Mouse (Mus musculus): ENCODE results near the gene Cep295. TPM values are rescaled to one million over a fixed set of nuclear protein-coding genes. Genes with fewer than 3 reads are reported as not detected.
"Not testable (repeated sequence)": the region's sequence is repeated elsewhere in the genome, so short reads cannot be mapped to it uniquely, and the experiment has no call there.

Cep295 gene
- polyA plus RNA-seq, 1 experiment from 2014 or later, result 25.6 TPM

DNA sequence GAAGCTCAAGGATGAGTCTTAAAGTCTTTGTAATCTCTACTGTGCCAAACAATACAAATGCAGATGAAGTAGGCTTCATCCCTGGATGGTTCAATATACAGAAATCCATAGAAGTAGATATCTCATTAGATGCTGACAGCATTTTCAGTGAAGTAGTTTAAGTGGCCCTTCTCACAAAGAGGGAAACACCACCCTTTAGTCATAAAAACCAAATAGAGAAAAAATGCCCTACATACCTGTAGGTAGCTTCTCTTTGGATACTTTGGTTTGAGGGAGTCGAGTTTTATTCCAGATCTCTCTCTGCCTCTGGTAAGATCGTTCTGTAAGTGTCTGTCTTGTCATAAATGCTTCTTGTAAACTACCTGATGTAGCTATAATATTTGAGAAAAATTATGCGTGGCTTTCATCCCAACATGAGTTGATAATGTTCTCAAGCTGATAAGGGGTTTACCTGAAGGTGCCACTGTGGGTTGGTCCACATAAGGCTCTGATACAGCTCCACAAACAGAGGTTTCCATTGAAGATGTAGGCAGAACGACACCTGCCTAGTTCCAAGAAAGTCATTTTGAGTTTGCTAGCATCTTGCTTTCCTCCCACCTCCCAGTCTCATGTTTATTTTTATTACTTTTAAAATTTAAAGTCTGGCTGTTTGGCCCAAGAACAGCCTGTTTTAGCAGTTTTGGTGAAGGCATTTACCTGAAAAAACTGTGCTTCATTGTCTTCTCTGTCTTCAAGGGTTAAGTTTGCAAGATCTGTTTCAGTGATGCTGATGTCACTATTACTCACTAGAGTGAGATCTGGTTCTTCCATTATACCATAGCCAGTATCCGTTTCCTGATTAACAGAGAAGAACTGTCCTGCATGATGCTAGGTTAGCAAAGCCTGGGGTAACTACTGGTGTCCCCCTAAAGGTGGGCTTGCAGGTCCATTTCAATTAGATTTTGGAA is 40.1 kb downstream of the Cep295 start:
- H3K4me3 ChIP-seq, result no peak overlapping the region
- H3K27ac ChIP-seq (replicated peaks), result no peak overlapping the region
- no peaks in the 10 kb centered on the region for H3K27me3 ChIP-seq (replicated peaks; ENCODE audit: low read depth, poor library complexity, severe bottlenecking)
- no peak for DNase-seq (ENCODE audit: low spot score)
- 60% methylated on average over 5 of the region's 5 CpGs for WGBS
- no peaks in the 10 kb centered on the region for H3K4me1 ChIP-seq
- peaks cover 98% of the 10 kb centered on the region for H3K36me3 ChIP-seq (replicated peaks)
- H3K9me3 ChIP-seq, result no peaks in the 10 kb centered on the region

DNA sequence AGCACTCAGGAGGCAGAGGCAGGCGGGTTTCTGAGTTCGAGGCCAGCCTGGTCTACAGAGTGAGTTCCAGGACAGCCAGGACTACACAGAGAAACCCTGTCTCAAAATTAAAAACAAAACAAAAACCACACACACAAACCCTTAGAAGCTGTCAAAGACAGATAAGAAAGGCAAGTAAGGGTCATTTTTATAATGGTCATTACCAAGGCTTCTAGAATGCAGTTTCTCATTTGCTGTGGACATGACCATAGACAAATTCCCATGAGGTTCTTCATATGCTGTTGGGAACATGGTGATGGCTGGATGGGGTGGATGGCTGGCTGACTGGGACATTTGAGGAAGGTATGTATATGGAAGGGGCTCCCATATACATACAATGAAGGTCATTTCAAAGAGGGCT is 41.3 kb downstream of the Cep295 start:
- not testable (repeated sequence) for H3K4me3 ChIP-seq; H3K4me1 ChIP-seq; DNase-seq (ENCODE audit: low spot score); H3K9me3 ChIP-seq; H3K27me3 ChIP-seq (replicated peaks; ENCODE audit: low read depth, poor library complexity, severe bottlenecking); H3K27ac ChIP-seq (replicated peaks)
- 100% methylated on average over 2 of the region's 2 CpGs for WGBS
- peaks cover 98% of the 10 kb centered on the region for H3K36me3 ChIP-seq (replicated peaks)

DNA sequence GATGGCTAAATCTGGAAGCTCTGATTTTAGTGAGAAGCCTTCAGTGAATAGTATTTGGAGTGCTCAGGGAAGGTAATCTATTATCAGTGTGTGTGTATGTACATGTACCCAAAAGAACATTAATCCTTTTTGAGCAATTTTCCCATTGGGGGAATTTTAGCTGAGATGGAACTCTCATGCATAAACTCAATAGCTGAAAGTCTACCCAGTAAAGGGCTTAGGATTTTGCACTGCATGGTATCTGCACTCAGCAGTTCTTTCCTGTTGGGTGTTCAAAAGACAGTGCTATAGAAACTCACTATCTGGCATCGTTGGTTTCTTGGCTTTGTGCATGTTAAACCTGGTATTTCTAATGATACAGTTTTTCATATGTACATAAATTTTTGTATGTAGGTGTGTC is 43.0 kb downstream of the Cep295 start:
- Histone ChIP-seq H3K27me3 (replicated peaks; ENCODE audit: low read depth, poor library complexity, severe bottlenecking) (no peaks in the 10 kb centered on the region), H3K4me1 (no peaks in the 10 kb centered on the region), H3K27ac (replicated peaks) (no peak overlapping the region), H3K36me3 (replicated peaks) (peaks cover 98% of the 10 kb centered on the region), H3K9me3 (no peaks in the 10 kb centered on the region), H3K4me3 (no peak overlapping the region)
- WGBS, result 94% methylated on average over 1 of the region's 1 CpGs
- no peak for DNase-seq (ENCODE audit: low spot score)

DNA sequence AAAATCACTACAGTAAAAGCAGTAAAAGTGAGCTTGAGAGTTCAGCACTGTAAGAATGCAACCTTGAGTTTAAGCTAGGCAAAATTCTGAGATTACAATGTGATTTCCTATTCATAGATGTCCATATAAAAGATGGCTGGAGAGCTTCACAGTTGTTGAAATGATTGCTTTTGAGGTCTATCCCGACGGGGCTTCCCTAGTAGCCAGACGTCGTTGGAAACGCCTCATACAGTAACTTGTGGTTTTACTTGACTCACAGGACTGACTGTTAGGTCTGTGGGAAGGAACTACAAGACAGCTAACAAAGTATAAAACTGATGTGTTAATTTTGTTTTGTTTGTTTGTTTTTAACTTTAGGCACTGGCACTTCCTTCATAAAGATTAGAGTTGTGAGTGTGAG is 44.0 kb downstream of the Cep295 start:
- no peak for DNase-seq (ENCODE audit: low spot score)
- Histone ChIP-seq H3K4me1 (peaks cover 9% of the 10 kb centered on the region), H3K4me3 (no peak overlapping the region), H3K27me3 (replicated peaks; ENCODE audit: low read depth, poor library complexity, severe bottlenecking) (no peaks in the 10 kb centered on the region), H3K9me3 (no peaks in the 10 kb centered on the region), H3K27ac (replicated peaks) (no peak overlapping the region), H3K36me3 (replicated peaks) (peaks cover 99% of the 10 kb centered on the region)
- 95% methylated on average over 5 of the region's 5 CpGs for WGBS

DNA sequence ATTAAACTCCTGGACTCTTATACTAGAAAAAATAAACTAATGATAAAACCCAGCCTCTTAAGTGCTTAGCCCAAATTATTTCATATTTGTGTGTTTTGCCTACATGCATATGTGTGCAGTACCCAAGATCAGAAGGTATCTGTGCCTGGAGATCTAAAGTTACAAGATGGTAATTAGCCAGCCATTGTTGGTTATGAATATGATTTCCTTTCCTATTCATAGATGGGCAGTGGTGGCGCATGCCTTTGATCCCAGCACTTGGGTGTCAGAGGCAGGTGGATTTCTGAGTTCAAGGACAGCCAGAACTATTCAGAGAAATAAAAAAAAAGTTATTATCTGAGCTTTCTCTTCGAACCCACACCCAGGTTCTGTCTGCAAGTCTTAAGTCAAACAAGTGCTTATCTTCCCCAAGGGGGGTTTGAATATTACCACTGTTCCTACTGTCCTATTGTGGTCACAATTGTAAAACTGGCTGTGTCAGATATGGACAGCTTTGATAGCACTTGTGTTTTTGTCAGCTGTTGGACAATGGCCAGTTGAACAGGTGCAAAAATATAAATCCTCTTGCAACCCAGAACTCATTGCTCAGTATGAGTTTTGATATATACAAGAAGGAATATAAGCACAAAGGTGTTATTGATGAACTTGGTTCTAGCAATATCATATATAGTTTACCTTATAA is 45.4 kb downstream of the Cep295 start:
- no peaks in the 10 kb centered on the region for H3K27me3 ChIP-seq (replicated peaks; ENCODE audit: low read depth, poor library complexity, severe bottlenecking)
- peaks cover 99% of the 10 kb centered on the region for H3K36me3 ChIP-seq (replicated peaks)
- H3K9me3 ChIP-seq, result no peaks in the 10 kb centered on the region
- WGBS, result 92% methylated on average over 2 of the region's 2 CpGs
- no peak overlapping the region for H3K4me3 ChIP-seq
- H3K4me1 ChIP-seq, result peaks cover 23% of the 10 kb centered on the region
- DNase-seq (ENCODE audit: low spot score), result no peak
- H3K27ac ChIP-seq (replicated peaks), result no peak overlapping the region

DNA sequence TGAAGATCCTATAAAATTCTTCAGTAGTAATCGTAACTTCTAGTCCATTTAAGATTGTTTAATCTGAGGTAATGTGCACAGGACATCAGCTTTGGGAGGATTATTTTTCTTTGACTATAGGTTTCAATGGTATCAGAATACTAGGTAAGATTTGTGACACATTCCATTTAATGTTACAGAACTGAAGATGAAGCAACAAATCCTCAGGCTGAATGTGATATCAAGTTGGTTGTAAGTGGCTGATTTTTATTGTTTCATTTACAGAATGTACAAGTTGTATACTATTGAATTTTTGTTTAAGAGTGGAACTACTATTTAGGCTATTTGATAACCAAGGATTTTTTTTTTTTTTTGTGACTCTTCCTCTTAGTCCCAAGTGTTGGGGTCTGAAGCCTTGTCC is 47.4 kb downstream of the Cep295 start:
- WGBS, result 96% methylated on average over 1 of the region's 1 CpGs
- DNase-seq (ENCODE audit: low spot score), result no peak

DNA sequence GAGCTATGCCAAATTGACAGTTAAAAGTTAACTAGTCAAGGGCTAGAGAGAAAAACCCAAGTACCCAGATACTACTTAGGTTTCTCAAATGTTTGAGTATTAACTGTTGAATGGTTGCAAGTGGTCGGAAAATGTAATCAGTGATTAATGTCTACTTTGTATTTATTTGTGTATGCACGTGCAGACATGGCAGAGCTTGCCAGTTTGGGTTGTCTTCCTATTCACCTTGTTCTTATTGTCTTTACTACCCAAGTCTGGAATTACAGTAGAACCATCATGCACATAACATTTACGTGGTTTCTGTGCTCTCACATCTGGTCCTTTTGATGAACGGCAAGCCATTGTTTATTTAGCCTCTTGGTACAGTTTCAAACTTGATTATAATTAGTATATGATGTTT is 48.2 kb downstream of the Cep295 start:
- no peak for DNase-seq (ENCODE audit: low spot score)
- H3K27me3 ChIP-seq (replicated peaks; ENCODE audit: low read depth, poor library complexity, severe bottlenecking), result no peaks in the 10 kb centered on the region
- WGBS, result 76% methylated on average over 4 of the region's 4 CpGs
- peaks cover 76% of the 10 kb centered on the region for H3K36me3 ChIP-seq (replicated peaks)
- peak overlapping the region; percentile 41; the same call in 1 of the 2 replicates for H3K4me3 ChIP-seq
- no peaks in the 10 kb centered on the region for H3K9me3 ChIP-seq
- H3K4me1 ChIP-seq, result peaks cover 26% of the 10 kb centered on the region
- H3K27ac ChIP-seq (replicated peaks), result no peak overlapping the region

More for the DNA sequence above, 47.4 kb downstream of the Cep295 start:
- Histone ChIP-seq H3K4me3 (no peak overlapping the region), H3K4me1 (peaks cover 26% of the 10 kb centered on the region), H3K9me3 (no peaks in the 10 kb centered on the region), H3K27me3 (replicated peaks; ENCODE audit: low read depth, poor library complexity, severe bottlenecking) (no peaks in the 10 kb centered on the region), H3K27ac (replicated peaks) (no peak overlapping the region), H3K36me3 (replicated peaks) (peaks cover 84% of the 10 kb centered on the region)

DNA sequence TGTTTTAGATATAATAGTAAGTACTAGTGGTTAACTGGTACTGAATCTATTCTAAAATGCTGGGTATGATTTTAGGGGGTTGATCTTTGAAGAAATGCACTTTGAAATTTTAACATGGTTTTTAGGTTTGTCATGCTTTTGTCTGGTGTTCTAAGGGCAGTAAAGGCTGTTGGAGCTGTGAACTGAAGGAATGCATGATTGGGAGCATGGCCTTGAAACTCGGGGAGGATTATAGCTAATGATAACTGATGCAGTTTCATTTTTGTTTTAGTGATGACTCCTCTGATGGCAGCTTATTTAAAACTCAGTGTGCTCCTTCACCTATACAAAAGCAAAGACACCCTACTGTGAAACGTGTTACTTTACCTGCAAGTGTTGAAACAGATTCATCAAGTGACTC is 49.3 kb downstream of the Cep295 start:
- Histone ChIP-seq H3K36me3 (replicated peaks) (peaks cover 65% of the 10 kb centered on the region), H3K4me3 (peak overlapping the region; percentile 90), H3K9me3 (no peaks in the 10 kb centered on the region), H3K27me3 (replicated peaks; ENCODE audit: low read depth, poor library complexity, severe bottlenecking) (no peaks in the 10 kb centered on the region), H3K4me1 (peaks cover 26% of the 10 kb centered on the region), H3K27ac (replicated peaks) (no peak overlapping the region)
- no peak for DNase-seq (ENCODE audit: low spot score)
- 61% methylated on average over 2 of the region's 2 CpGs for WGBS

DNA sequence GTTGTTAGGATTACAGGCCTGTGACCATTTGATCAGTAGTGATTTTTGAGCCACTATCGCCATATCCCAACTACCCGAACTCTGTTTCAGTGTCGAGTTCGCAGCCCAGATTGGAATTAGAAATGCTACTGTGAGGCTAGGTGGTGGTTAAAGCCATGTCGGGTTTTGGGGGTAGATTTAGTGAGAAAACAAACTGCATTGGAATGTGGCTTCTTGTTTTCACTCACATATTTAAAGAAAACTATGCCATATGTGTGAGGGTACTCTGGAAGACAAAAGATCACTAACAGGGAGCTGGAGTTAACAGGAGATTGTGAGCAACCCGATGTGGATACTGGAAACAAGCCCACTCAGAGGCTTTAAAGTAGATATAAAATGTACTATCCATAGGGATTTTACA is 50.3 kb downstream of the Cep295 start:
- peak overlapping the region; percentile 98 for H3K27ac ChIP-seq (replicated peaks)
- no peaks in the 10 kb centered on the region for H3K27me3 ChIP-seq (replicated peaks; ENCODE audit: low read depth, poor library complexity, severe bottlenecking)
- no peak for DNase-seq (ENCODE audit: low spot score)
- WGBS, result 9% methylated on average over 6 of the region's 6 CpGs
- H3K36me3 ChIP-seq (replicated peaks), result peaks cover 55% of the 10 kb centered on the region
- H3K4me1 ChIP-seq, result peaks cover 26% of the 10 kb centered on the region
- peak overlapping the region; percentile 90 for H3K4me3 ChIP-seq
- H3K9me3 ChIP-seq, result no peaks in the 10 kb centered on the region

DNA sequence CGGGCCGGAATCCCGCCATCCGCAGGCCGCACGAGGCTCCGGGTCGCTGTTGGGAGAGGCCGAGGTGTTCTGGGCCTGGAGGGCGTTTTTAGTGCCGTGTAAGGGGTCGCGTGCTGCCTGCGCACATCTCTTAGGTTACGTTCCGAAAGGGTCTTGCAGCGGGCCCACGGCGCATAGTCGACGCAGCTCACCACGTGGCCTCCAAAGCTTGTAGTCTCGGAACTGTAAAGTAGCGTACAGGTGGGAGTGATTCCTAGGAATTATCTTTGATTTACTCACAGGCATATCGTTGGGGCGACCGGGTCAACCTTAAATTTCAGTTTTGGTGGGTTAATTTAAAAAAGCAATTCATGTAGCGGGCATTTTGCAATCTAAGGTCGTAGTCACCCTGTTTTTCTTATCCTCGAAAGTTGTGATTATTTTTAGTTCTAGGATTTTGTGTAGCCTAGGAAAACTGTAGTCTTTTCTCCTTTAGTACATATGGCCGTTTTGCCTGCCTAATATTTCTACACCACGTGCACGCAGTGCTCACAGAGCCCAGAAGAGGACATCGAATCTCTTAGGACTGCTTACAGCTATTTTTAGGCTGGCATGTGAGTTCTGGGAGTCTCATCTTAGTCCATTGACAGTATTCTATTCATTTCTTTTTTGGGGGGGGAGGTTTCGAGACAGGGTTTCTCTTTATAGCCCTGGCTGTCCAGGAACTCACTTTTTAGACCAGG is 51.0 kb downstream of the Cep295 start, which contains the start of gene 4931406C07Rik:
TSS of gene 4931406C07Rik (minus strand) at position 51 of the 722 bp plus-strand sequence.
- no peaks in the 10 kb centered on the region for H3K9me3 ChIP-seq
- under 1% methylated on average over 35 of the region's 35 CpGs for WGBS
- H3K27me3 ChIP-seq (replicated peaks; ENCODE audit: low read depth, poor library complexity, severe bottlenecking), result no peaks in the 10 kb centered on the region
- peak within 1 kb of the TSS; percentile 98 for H3K27ac ChIP-seq (replicated peaks)
- DNase-seq (ENCODE audit: low spot score), result no peak
- peak within 1 kb of the TSS; percentile 90 for H3K4me3 ChIP-seq
- H3K4me1 ChIP-seq, result peaks cover 28% of the 10 kb centered on the region
- peaks cover 48% of the 10 kb centered on the region for H3K36me3 ChIP-seq (replicated peaks)

DNA sequence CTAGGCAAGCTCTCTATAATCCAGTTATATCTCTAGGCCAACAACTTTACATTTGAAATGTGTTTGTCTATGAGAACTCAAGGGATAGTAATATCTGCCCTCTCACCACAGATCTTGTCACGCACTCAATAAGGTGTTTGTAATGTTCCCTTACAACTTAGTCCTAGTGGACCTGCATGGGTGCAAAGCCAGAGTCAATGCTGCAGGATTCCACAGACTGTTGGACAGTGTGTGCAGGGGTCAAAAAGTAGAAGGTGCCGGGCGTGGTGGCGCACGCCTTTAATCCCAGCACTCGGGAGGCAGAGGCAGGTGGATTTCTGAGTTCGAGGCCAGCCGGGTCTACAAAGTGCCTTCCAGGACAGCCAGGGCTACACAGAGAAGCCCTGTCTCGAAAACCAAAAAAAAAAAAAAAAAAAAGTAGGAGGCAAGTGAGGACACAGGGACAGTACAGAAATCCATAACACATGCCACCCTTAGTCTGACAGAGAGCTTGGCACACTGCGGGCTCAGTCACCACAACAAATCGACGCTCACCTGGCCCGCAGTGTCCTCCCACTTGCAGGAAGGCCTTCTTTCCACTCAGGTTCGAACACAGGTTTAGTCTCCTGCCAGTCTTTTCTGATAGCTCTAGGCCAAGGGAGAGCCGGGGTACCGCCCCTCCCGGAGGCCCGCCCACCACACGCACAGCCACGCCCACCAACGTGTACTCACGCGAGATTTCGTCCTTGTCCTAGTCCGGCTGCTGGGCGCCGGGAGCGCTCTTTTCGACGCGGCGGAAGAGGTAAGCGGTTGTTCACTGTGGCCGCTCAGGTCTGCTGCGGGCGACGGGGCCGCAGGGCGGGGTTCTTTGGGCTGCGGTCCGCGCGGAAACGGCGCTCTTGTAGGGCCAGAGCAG is 51.8 kb downstream of the Cep295 start, which contains the start of gene Taf1d:
TSS of gene Taf1d (plus strand) at position 712 of the 895 bp plus-strand sequence.
- Histone ChIP-seq H3K27me3 (replicated peaks; ENCODE audit: low read depth, poor library complexity, severe bottlenecking) (no peaks in the 10 kb centered on the region), H3K36me3 (replicated peaks) (peaks cover 40% of the 10 kb centered on the region), H3K9me3 (no peaks in the 10 kb centered on the region), H3K27ac (replicated peaks) (peak within 1 kb of the TSS; percentile 98), H3K4me1 (peaks cover 34% of the 10 kb centered on the region), H3K4me3 (peak within 1 kb of the TSS; percentile 90)
- peak; percentile 95 for DNase-seq (ENCODE audit: low spot score)
- 13% methylated on average over 45 of the region's 45 CpGs for WGBS

Measured in embryonic facial prominence, embryonic 10.5 days (tissue).